Mouse (Mus musculus) kidney, embryonic 14.5 days (tissue): ENCODE data around the gene Oas2. TPM values are rescaled to one million over a fixed set of nuclear protein-coding genes. Genes with fewer than 3 reads are reported as not detected.

Experiments
- ATAC-seq: fragments of 200-750 bp; cut with Nextera tagmentation; 2 replicates; pipeline ENCODE4 v1.8.0; 2017; ENCODE audit warnings: moderate number of reproducible peaks, mild to moderate bottlenecking, moderate TSS enrichment, moderate library complexity; ENCODE audit not compliant: low FRiP score, low TSS enrichment
- H3K27ac ChIP-seq: fragments of 300-500 bp; sonication (generic); 2 replicates; pipeline ENCODE4 v1.5.1; 2014; ENCODE audit warnings: low read depth, mild to moderate bottlenecking, low read length, moderate library complexity, mixed read lengths
- H3K27me3 ChIP-seq: fragments of 300-500 bp; sonication (generic); 2 replicates; pipeline ENCODE4 v1.6.1; 2014; ENCODE audit warnings: mild to moderate bottlenecking, low read length; ENCODE audit not compliant: control insufficient read depth, insufficient read depth
- H3K36me3 ChIP-seq: fragments of 300-500 bp; sonication (generic); 2 replicates; pipeline ENCODE4 v1.6.1; 2014; ENCODE audit warnings: low read length, mixed read lengths; ENCODE audit not compliant: control insufficient read depth, insufficient read depth
- H3K4me1 ChIP-seq: fragments of 300-500 bp; sonication (generic); 2 replicates; pipeline ENCODE4 v1.6.1; 2014; ENCODE audit warnings: low read length, mixed read lengths; ENCODE audit not compliant: control insufficient read depth, insufficient read depth
- H3K4me2 ChIP-seq: fragments of 300-500 bp; sonication (generic); replicated peaks from 2 replicates; pipeline ENCODE4 v1.6.1; 2014; ENCODE audit warnings: low read depth, mild to moderate bottlenecking, low read length
- H3K4me3 ChIP-seq: fragments of 300-500 bp; sonication (generic); 2 replicates; pipeline ENCODE4 v1.5.1; 2014; ENCODE audit warnings: mild to moderate bottlenecking, low read length
- H3K9ac ChIP-seq: fragments of 300-500 bp; sonication (generic); 2 replicates; pipeline ENCODE4 v1.6.1; 2014; ENCODE audit warnings: low read depth, mild to moderate bottlenecking, low read length, moderate library complexity
- H3K9me3 ChIP-seq: fragments of 300-500 bp; sonication (generic); 2 replicates; pipeline ENCODE4 v1.6.1; 2016; ENCODE audit warnings: low read length; ENCODE audit not compliant: control insufficient read depth
- WGBS: fragments of 180-500 bp; shearing (Covaris S2); extraction: QIAGEN DNeasy Blood & Tissue Kit; methylation state at CpG from one replicate; pipeline ENCODE4 v1.1.7; 2014; 5-methylcytosine and 5-hydroxymethylcytosine counted together
- polyA plus RNA-seq: library from polyadenylated mRNA; unstranded; fragments of >200 nt; fragmentation: Nextera tagmentation; extraction: Ambion mirVana; gene quantifications from 2 replicates; pipeline ENCODE4 v1.2.1, GENCODE M21; 2014

Oas2 gene
- polyA plus RNA-seq, 1 experiment from 2014 or later = 0.19 TPM

- H3K4me2 ChIP-seq = peak overlapping the region; percentile 41
- H3K4me1 ChIP-seq = peaks cover 22% of the 10 kb centered on the region
- H3K27me3 ChIP-seq = peaks cover 20% of the 10 kb centered on the region
- H3K4me3 ChIP-seq = peak overlapping the region; percentile 20
- WGBS = 3% methylated on average over 16 of the region's 16 CpGs
- peak overlapping the region; percentile 32; the same call in 1 of the 2 replicates for H3K9ac ChIP-seq
- H3K36me3 ChIP-seq = no peaks in the 10 kb centered on the region
- H3K9me3 ChIP-seq = no peaks in the 10 kb centered on the region
- no peak overlapping the region for H3K27ac ChIP-seq
- peak; percentile 48 for ATAC-seq
These were observed 43.1 kb downstream of the Oas2 start for GRCm38 (mm10) chr5:120706541-120706940.

GRCm38 (mm10) chr5:120704421-120704820 lies 45.2 kb downstream of the Oas2 start:
- no peak overlapping the region for H3K9ac ChIP-seq
- no peak overlapping the region for H3K4me3 ChIP-seq
- H3K9me3 ChIP-seq = no peaks in the 10 kb centered on the region

DNA sequence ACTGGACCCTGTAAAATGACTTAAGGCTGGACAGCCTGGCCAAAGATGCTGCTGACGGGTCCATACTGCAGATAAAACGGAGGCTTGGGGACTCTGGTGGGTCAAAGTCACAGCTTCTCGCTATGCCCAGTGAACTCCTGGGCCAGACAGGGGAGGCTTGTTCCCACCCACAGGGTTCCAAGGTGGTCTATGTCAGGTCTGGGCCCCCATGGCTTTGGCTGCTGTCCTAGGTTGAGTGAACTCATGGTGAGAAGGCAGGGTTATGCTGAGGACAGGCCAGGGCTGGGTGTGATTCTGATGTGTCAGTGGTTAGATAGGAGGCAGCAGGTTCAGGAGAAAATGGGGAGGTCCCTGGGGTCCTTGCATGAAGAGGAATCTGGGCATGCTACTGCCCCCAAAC lies 46.0 kb downstream of the Oas2 start:
- Histone ChIP-seq H3K36me3 (no peaks in the 10 kb centered on the region), H3K4me1 (peaks cover 8% of the 10 kb centered on the region), H3K9ac (no peak overlapping the region), H3K27ac (no peak overlapping the region), H3K4me2 (no peak overlapping the region), H3K4me3 (no peak overlapping the region), H3K9me3 (no peaks in the 10 kb centered on the region), H3K27me3 (peaks cover 5% of the 10 kb centered on the region; the same call in 1 of the 2 replicates)
- no peak for ATAC-seq
- 78% methylated on average over 3 of the region's 3 CpGs for WGBS

More at GRCm38 (mm10) chr5:120704421-120704820, 45.2 kb downstream of the Oas2 start:
- peaks cover 5% of the 10 kb centered on the region; the same call in 1 of the 2 replicates for H3K27me3 ChIP-seq
- H3K36me3 ChIP-seq = no peaks in the 10 kb centered on the region
- 50% methylated on average over 6 of the region's 6 CpGs for WGBS
- H3K4me2 ChIP-seq = no peak overlapping the region
- H3K4me1 ChIP-seq = peaks cover 8% of the 10 kb centered on the region
- H3K27ac ChIP-seq = no peak overlapping the region
- ATAC-seq = no peak

- Histone ChIP-seq H3K27me3 (peaks cover 5% of the 10 kb centered on the region; the same call in 1 of the 2 replicates), H3K4me2 (no peak overlapping the region), H3K36me3 (no peaks in the 10 kb centered on the region), H3K4me1 (peaks cover 8% of the 10 kb centered on the region), H3K9ac (no peak overlapping the region), H3K27ac (no peak overlapping the region), H3K4me3 (no peak overlapping the region), H3K9me3 (no peaks in the 10 kb centered on the region)
- no peak for ATAC-seq
- 75% methylated on average over 2 of the region's 2 CpGs for WGBS
These were observed 46.7 kb downstream of the Oas2 start for GRCm38 (mm10) chr5:120702969-120703368.

DNA sequence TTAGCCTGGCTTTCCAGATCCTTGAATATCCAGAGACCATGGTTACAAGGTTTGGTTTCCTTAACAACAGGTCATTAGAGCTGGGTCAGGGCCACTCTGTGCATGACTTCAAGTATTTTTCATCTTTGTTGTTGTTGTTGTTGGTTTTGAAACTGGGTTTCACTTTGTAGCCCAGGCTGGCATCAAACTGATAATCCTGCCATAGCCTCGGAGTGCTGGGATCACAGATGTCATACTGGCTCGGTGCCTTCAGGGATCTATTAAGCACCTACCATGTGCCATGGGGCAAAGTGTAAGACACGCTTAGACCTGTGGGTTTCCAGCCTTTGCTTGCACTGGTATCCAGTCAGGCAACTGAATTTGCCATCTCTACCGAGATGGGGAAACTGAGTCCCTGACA lies 47.2 kb downstream of the Oas2 start:
- H3K9me3 ChIP-seq = no peaks in the 10 kb centered on the region
- 84% methylated on average over 4 of the region's 4 CpGs for WGBS
- no peak overlapping the region for H3K4me3 ChIP-seq
- no peak for ATAC-seq
- no peak overlapping the region for H3K27ac ChIP-seq
- peaks cover 8% of the 10 kb centered on the region for H3K4me1 ChIP-seq
- H3K9ac ChIP-seq = no peak overlapping the region
- no peak overlapping the region for H3K4me2 ChIP-seq
- H3K27me3 ChIP-seq = peaks cover 5% of the 10 kb centered on the region; the same call in 1 of the 2 replicates
- H3K36me3 ChIP-seq = no peaks in the 10 kb centered on the region

- H3K4me1 ChIP-seq = no peaks in the 10 kb centered on the region
- no peak overlapping the region for H3K4me3 ChIP-seq
- H3K9me3 ChIP-seq = no peaks in the 10 kb centered on the region
- H3K27me3 ChIP-seq = peaks cover 8% of the 10 kb centered on the region
- no peak overlapping the region for H3K9ac ChIP-seq
- ATAC-seq = no peak
- H3K36me3 ChIP-seq = no peaks in the 10 kb centered on the region
- no peak overlapping the region for H3K27ac ChIP-seq
- 59% methylated on average over 11 of the region's 11 CpGs for WGBS
- H3K4me2 ChIP-seq = no peak overlapping the region
These were observed 48.5 kb downstream of the Oas2 start for GRCm38 (mm10) chr5:120700996-120701790.

- Histone ChIP-seq H3K9ac (no peak overlapping the region), H3K36me3 (no peaks in the 10 kb centered on the region), H3K4me1 (no peaks in the 10 kb centered on the region), H3K27me3 (peaks cover 31% of the 10 kb centered on the region), H3K9me3 (no peaks in the 10 kb centered on the region), H3K27ac (no peak overlapping the region), H3K4me2 (no peak overlapping the region), H3K4me3 (no peak overlapping the region)
- ATAC-seq = no peak
- WGBS = 50% methylated on average over 16 of the region's 16 CpGs
These were observed 50.8 kb downstream of the Oas2 start for GRCm38 (mm10) chr5:120698801-120699391.

DNA sequence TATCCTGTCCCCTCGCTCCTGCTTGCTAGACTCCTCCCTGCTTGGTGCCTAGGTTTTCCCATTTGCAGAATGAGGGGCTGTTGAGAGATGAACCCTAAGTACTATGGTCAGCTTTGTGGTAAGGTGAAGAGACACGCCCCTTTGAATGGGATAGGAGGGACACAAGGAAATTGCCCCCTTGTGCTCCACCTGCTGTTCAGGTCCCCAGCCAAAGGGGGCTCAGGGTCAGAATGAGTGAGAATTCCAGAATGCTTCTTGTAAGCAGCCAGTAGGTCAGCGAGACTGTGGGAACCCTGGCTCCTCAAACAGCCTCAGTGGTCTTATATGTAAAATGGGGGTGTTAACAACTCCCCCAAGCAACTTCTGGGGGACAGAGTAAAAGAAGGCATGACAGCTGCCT lies 51.5 kb downstream of the Oas2 start:
- no peak overlapping the region for H3K9ac ChIP-seq

GRCm38 (mm10) chr5:120696865-120697264 lies 52.8 kb downstream of the Oas2 start:
- H3K27ac ChIP-seq = no peak overlapping the region
- no peak overlapping the region for H3K4me2 ChIP-seq
- no peak for ATAC-seq
- H3K4me3 ChIP-seq = no peak overlapping the region
- H3K9me3 ChIP-seq = no peaks in the 10 kb centered on the region
- 0 out of 2 replicates have a peak, but pooled peaks cover 3% of the 10 kb centered on the region for H3K4me1 ChIP-seq
- peaks cover 43% of the 10 kb centered on the region for H3K27me3 ChIP-seq
- WGBS = 60% methylated on average over 4 of the region's 4 CpGs
- no peak overlapping the region for H3K9ac ChIP-seq
- no peaks in the 10 kb centered on the region for H3K36me3 ChIP-seq

More for the DNA sequence above, 51.5 kb downstream of the Oas2 start:
- 48% methylated on average over 3 of the region's 3 CpGs for WGBS
- no peak for ATAC-seq
- H3K4me1 ChIP-seq = no peaks in the 10 kb centered on the region
- no peaks in the 10 kb centered on the region for H3K9me3 ChIP-seq
- no peak overlapping the region for H3K4me3 ChIP-seq
- no peaks in the 10 kb centered on the region for H3K36me3 ChIP-seq
- peaks cover 37% of the 10 kb centered on the region for H3K27me3 ChIP-seq
- no peak overlapping the region for H3K4me2 ChIP-seq
- H3K27ac ChIP-seq = no peak overlapping the region
